ENCODE assay signal across 9 mouse cellular contexts in genomic region chr14:24747796-24748496, GRCm38 (mm10).
DNase-seq lines count a peak whose midpoint lies in the region; TF ChIP-seq lines count a peak whose summit lies in the region.
"Had no signal": no experiment of that assay in that cellular context is flagged by ENCODE, and none has a peak within 500 bp of the region (broad histone marks: within the 10 kb centered on the region; RNA-seq: fewer than 3 reads in every experiment).

No protein-coding gene starts in this region.

- no peaks in the 10 kb centered on the region for H3K36me3 ChIP-seq in kidney, adult 2 months (ENCODE audit: control insufficient read depth, insufficient read depth, low read length)
- H3K36me3 ChIP-seq: liver, embryonic 13.5 days had no signal

- no peak overlapping the region for H3K4me3 ChIP-seq in kidney, adult 2 months (ENCODE audit: insufficient read depth, low read depth, low read length)
- H3K4me3 ChIP-seq: liver, embryonic 13.5 days had no signal

- no peak for TF ChIP-seq CTCF in kidney, adult 2 months (conservative IDR thresholded peaks at IDR 0.05; ENCODE audit: insufficient read depth, insufficient read length, low read depth, low read length)

- TF ChIP-seq POLR2A in kidney, adult 2 months (IDR thresholded peaks at IDR 0.05; ENCODE audit: low read depth, low read length) = no peak

- H3K4me1 ChIP-seq in kidney, adult 2 months (ENCODE audit: control insufficient read depth, insufficient read depth, low read length) = no peaks in the 10 kb centered on the region
- H3K4me1 ChIP-seq: liver, embryonic 13.5 days had no signal

- H3K27me3 ChIP-seq in kidney, adult 2 months (replicated peaks; ENCODE audit: control insufficient read depth, insufficient read depth, low read length) = no peaks in the 10 kb centered on the region
- H3K27me3 ChIP-seq: liver, embryonic 13.5 days had no signal

- DNase-seq in adrenal gland, postnatal 10 days = peak; percentile 34
- no peak for DNase-seq in adrenal gland, postnatal 25 days
- DNase-seq in gastrocnemius, postnatal 25 days = peak; percentile 51
- DNase-seq in kidney, adult 2 months = peak; percentile 69
- peak; percentile 56 to 70 for DNase-seq in lung, adult 18-20 months
- no peak for DNase-seq in thymus, postnatal 25 days
- no peak for DNase-seq in B cell, adult 2 months
- DNase-seq in T-cell, adult 2 months (ENCODE audit: low spot score) = no peak
- DNase-seq: liver, embryonic 13.5 days had no signal

- 39% methylated on average over 7 of the region's 7 CpGs for WGBS in kidney, adult 2 months

- H3K27ac ChIP-seq in kidney, adult 2 months (ENCODE audit: insufficient read depth, low read depth, low read length) = peak overlapping the region; percentile 58

Comparison
In these comparisons a context has a peak if more than half of its experiments do, and no peak if none do; other contexts are left out.
1. DNase-seq: peak in adrenal gland, postnatal 10 days (single experiment), gastrocnemius, postnatal 25 days (single experiment), kidney, adult 2 months (single experiment) and lung, adult 18-20 months (2 of 2); none in adrenal gland, postnatal 25 days (single experiment), thymus, postnatal 25 days (single experiment), B cell, adult 2 months (0 of 2) and T-cell, adult 2 months (single experiment).